Mouse (Mus musculus) intestine, embryonic 15.5 days (tissue): Measurements from ENCODE around the gene Mc1r. TPM values are rescaled to one million over a fixed set of nuclear protein-coding genes. Genes with fewer than 3 reads are reported as not detected.
"Not testable (repeated sequence)": the region's sequence is repeated elsewhere in the genome, so short reads cannot be mapped to it uniquely, and the experiment has no call there.

Source experiments
- ATAC-seq: fragments of 200-750 bp; cut with Nextera tagmentation; 2 replicates; pipeline ENCODE4 v1.8.0; 2017; ENCODE audit warnings: moderate TSS enrichment, moderate library complexity
- H3K27ac ChIP-seq: fragments of 300-500 bp; sonication (generic); 2 replicates; pipeline ENCODE4 v1.5.1; 2015; ENCODE audit warnings: mild to moderate bottlenecking, inconsistent platforms
- H3K27me3 ChIP-seq: fragments of 300-500 bp; sonication (generic); replicated peaks from 2 replicates; pipeline ENCODE4 v1.6.1; 2015; ENCODE audit warnings: inconsistent platforms
- H3K36me3 ChIP-seq: fragments of 300-500 bp; sonication (generic); 2 replicates; pipeline ENCODE4 v1.6.1; 2015; ENCODE audit warnings: inconsistent platforms
- H3K4me1 ChIP-seq: fragments of 300-500 bp; sonication (generic); replicated peaks from 2 replicates; pipeline ENCODE4 v1.6.1; 2015; ENCODE audit warnings: inconsistent platforms
- H3K4me2 ChIP-seq: fragments of 300-500 bp; sonication (generic); replicated peaks from 2 replicates; pipeline ENCODE4 v1.6.1; 2015; ENCODE audit warnings: mild to moderate bottlenecking, inconsistent platforms
- H3K4me3 ChIP-seq: fragments of 300-500 bp; sonication (generic); replicated peaks from 2 replicates; pipeline ENCODE4 v1.5.1; 2015; ENCODE audit warnings: inconsistent platforms
- H3K9ac ChIP-seq: fragments of 300-500 bp; sonication (generic); 2 replicates; pipeline ENCODE4 v1.6.1; 2015; ENCODE audit warnings: inconsistent platforms
- H3K9me3 ChIP-seq: fragments of 300-500 bp; sonication (generic); 2 replicates; pipeline ENCODE4 v1.6.1; 2016; ENCODE audit warnings: inconsistent platforms
- whole genome bisulfite sequencing: fragments of 180-500 bp; shearing (Covaris S2); methylation state at CpG from one replicate; pipeline ENCODE4 v1.1.7; 2015; 5-methylcytosine and 5-hydroxymethylcytosine counted together
- polyA plus RNA-seq: library from polyadenylated mRNA; unstranded; fragments of >200 nt; fragmentation: Nextera tagmentation; extraction: Ambion mirVana; gene quantifications from 2 replicates; pipeline ENCODE4 v1.2.1, GENCODE M21; 2015

Gene Mc1r
- polyA plus RNA-seq, 1 experiment from 2014 or later = 0.04 TPM

DNA sequence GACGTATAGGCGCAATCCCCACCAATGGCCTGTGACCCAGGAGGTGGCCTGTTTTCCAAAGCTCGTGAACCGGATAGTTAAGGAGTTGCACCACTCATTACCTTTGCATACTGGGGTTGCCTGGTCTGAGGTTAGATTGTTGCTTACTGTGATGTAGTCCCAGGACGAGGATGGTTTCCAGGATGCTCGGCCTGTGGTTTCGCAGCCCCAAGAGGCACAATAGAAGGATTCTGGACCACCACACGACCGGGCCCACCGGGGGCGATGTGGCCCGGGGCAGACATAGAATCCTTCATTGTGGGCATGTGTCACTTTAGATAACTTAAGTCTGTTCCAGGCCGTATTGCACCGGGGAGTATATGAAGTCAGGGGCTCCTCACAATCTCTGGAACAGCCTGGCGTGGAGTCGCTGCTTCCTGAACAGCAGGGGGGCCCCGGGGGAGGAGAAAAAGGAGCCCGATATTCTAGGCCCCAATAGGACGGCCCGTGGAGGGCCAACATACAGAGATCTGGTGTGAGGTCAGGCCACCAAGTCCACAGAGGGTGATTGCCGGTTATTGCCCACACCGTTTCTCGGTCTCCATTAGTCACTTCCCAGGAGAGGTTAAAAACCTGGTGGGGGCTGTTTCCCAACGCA, 20.9 kb downstream of the Mc1r start:
- ATAC-seq = no peak
- H3K9me3 ChIP-seq = peaks cover 18% of the 10 kb centered on the region; the same call in 1 of the 2 replicates
- H3K27me3 ChIP-seq = no peaks in the 10 kb centered on the region
- 96% methylated on average over 24 of the region's 24 CpGs for WGBS
- H3K27ac ChIP-seq = no peak overlapping the region
- no peaks in the 10 kb centered on the region for H3K36me3 ChIP-seq
- no peak overlapping the region for H3K4me2 ChIP-seq
- no peaks in the 10 kb centered on the region for H3K4me1 ChIP-seq
- H3K4me3 ChIP-seq = no peak overlapping the region
- no peak overlapping the region for H3K9ac ChIP-seq

DNA sequence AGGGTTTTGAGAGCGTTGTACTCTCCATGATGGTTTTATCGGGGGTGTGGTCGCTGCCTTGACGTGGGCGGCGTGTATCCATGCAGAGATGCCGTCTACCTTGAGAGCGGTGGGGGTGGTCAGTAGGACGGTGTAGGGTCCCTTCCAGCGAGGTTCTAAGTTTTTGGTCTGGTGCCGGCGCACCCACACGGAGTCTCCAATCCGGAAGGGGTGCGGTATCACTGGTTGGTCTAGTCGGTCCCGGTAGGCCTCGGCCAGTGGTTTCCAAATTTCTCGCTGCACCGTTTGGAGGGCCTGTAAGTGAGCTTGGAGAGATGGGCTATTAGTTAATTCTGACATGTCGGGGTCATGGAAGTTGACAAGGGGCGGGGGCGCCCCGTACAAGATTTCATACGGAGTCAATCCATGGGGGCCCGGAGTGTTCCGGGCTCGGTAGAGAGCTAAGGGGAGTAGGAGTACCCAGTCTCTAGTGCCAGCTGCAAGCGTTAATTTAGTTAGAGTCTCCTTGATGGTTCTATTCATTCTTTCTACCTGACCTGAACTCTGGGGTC, 21.5 kb downstream of the Mc1r start:
- no peak for ATAC-seq
- Histone ChIP-seq H3K4me3 (no peak overlapping the region), H3K4me1 (no peaks in the 10 kb centered on the region), H3K9ac (no peak overlapping the region), H3K9me3 (peaks cover 18% of the 10 kb centered on the region; the same call in 1 of the 2 replicates), H3K27ac (no peak overlapping the region), H3K36me3 (no peaks in the 10 kb centered on the region), H3K4me2 (no peak overlapping the region), H3K27me3 (no peaks in the 10 kb centered on the region)
- WGBS = 97% methylated on average over 29 of the region's 29 CpGs

DNA sequence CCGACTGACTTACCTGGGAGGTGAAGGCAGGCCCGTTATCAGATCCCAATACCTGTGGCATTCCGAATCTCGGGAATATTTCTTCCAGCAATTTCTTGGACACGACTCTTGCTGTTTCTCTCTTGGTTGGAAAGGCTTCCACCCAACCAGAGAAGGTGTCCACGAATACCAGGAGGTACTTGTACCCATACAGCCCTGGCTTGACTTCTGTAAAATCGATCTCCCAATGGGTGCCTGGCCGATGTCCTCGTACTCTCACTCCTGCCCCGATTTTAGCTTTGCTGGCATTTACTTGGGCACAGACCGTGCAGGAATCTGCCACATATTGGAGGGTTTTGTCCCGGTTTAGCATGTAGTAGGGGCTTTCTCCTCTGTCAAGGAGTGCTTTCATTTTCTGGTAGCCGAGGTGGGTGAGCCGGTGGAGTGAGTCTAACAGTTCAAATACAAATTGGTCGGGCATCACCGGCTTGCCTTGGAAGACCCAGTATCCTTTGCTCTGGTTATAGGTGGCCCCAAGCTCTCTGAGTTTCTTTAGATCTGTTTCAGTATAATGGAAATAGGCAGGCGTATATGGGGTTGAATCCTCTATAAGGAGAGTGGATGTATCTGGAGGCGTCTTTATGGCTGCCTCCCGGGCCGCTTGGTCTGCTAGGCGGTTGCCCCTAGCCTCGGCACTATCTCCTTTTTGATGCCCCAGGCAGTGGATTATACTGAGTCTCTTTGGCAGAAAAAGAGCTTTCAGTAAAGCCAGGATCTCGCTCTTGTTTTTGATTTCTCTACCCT, 22.2 kb downstream of the Mc1r start:
- 94% methylated on average over 23 of the region's 23 CpGs for WGBS
- H3K4me3 ChIP-seq = no peak overlapping the region
- no peak for ATAC-seq
- no peaks in the 10 kb centered on the region for H3K27me3 ChIP-seq
- peaks cover 18% of the 10 kb centered on the region; the same call in 1 of the 2 replicates for H3K9me3 ChIP-seq
- H3K4me1 ChIP-seq = no peaks in the 10 kb centered on the region
- H3K27ac ChIP-seq = no peak overlapping the region
- H3K36me3 ChIP-seq = no peaks in the 10 kb centered on the region
- no peak overlapping the region for H3K4me2 ChIP-seq
- no peak overlapping the region for H3K9ac ChIP-seq

DNA sequence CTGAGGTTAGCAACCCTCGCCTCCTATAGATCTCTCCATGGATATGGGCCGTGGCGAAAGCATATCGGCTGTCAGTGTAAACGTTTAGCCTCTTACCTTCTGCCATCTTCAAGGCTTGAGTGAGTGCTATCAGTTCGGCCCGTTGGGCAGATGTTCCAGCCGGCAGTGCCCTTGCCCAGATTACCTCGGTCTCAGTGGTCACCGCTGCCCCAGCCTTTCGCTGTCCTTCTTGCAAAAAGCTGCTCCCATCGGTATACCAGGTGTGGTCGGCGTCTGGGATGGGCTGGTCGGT, 22.8 kb downstream of the Mc1r start:
- not testable (repeated sequence) for H3K4me2 ChIP-seq, ATAC-seq, H3K27ac ChIP-seq, H3K27me3 ChIP-seq, H3K4me3 ChIP-seq, H3K9ac ChIP-seq, H3K36me3 ChIP-seq, H3K4me1 ChIP-seq
- WGBS = 98% methylated on average over 15 of the region's 15 CpGs
- H3K9me3 ChIP-seq = peaks cover 18% of the 10 kb centered on the region; the same call in 1 of the 2 replicates

DNA sequence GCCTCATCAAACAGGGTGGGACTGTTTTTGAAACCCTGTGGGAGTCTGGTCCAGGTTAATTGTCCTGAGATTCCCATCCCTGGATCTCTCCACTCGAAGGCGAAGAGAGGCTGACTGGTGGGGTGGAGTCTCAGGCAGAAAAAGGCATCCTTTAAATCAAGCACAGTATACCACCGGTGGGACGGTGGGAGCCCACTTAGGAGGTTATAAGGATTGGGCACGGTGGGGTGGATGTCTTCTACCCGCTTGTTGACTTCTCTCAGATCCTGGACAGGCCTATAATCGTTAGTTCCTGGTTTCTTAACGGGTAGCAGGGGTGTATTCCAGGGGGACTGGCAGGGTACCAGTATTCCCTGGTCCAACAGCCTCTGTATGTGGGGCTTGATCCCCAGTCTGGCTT, 24.0 kb downstream of the Mc1r start:
- not testable (repeated sequence) for H3K27me3 ChIP-seq, ATAC-seq, H3K4me3 ChIP-seq, H3K36me3 ChIP-seq, H3K9ac ChIP-seq, H3K4me1 ChIP-seq, H3K4me2 ChIP-seq, H3K27ac ChIP-seq
- 94% methylated on average over 8 of the region's 8 CpGs for WGBS
- H3K9me3 ChIP-seq = peaks cover 18% of the 10 kb centered on the region; the same call in 1 of the 2 replicates

DNA sequence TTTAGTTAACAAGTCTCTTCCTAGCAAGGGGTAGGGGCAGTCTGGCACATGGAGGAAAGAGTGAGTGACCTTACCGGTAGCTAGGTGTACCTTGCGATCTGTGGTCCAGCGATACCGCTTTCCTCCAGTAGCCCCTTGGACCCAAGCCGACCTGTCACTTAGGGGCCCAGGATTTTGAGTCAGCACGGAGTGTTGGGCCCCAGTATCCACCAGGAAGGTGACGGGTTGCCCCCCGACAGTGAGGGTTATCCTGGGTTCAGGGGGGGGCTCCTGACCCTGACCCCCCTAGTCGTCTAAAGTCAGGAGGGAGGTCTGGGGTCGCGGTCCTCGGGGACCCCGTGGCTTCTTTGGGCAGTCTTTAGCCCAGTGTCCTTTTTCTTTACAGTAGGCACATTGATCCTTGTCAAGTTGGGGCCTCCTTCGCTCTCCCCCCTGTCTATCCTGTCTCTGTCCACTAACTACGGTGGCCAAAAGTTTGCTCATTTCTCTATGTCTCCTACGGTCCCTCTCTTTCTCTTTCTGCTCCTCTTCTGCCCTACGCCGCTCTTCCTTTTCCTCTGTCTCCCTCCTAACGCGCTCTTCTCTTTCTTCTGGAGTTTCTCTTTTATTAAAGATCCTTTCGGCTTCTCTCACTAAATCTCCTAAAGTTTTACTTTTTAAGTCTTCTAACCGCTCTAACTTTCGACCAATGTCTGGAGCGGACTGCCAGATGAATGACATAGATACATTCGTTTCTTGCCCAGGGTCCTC, 24.9 kb downstream of the Mc1r start:
- Histone ChIP-seq H3K4me3 (no peak overlapping the region), H3K27ac (no peak overlapping the region), H3K4me2 (no peak overlapping the region), H3K36me3 (no peaks in the 10 kb centered on the region), H3K9me3 (peaks cover 17% of the 10 kb centered on the region; the same call in 1 of the 2 replicates), H3K4me1 (no peaks in the 10 kb centered on the region), H3K9ac (no peak overlapping the region), H3K27me3 (no peaks in the 10 kb centered on the region)
- WGBS = 96% methylated on average over 25 of the region's 25 CpGs
- ATAC-seq = no peak

DNA sequence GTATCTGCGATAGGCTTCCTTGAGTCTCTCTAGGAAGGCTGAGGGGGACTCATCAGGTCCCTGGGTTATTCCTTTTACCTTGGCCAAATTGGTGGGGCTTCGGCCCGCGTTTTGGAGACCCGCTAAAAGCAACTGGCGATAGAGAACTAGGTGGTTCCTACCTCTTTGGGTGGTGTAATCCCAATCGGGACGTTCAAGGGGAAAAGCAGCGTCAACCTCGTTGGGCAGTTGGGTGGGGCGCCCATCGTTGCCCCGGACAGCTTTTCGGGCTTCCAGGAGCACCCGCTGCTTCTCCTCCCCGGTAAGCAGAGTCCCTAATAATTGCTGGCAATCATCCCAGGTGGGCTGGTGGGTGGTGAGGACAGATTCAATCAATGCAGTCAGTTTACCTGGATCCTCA, 25.5 kb downstream of the Mc1r start:
- no peak for ATAC-seq
- H3K9me3 ChIP-seq = peaks cover 11% of the 10 kb centered on the region; the same call in 1 of the 2 replicates
- WGBS = 94% methylated on average over 16 of the region's 16 CpGs
- no peaks in the 10 kb centered on the region for H3K27me3 ChIP-seq
- no peaks in the 10 kb centered on the region for H3K36me3 ChIP-seq
- no peak overlapping the region for H3K27ac ChIP-seq
- H3K9ac ChIP-seq = no peak overlapping the region
- H3K4me1 ChIP-seq = no peaks in the 10 kb centered on the region
- no peak overlapping the region for H3K4me3 ChIP-seq
- no peak overlapping the region for H3K4me2 ChIP-seq

DNA sequence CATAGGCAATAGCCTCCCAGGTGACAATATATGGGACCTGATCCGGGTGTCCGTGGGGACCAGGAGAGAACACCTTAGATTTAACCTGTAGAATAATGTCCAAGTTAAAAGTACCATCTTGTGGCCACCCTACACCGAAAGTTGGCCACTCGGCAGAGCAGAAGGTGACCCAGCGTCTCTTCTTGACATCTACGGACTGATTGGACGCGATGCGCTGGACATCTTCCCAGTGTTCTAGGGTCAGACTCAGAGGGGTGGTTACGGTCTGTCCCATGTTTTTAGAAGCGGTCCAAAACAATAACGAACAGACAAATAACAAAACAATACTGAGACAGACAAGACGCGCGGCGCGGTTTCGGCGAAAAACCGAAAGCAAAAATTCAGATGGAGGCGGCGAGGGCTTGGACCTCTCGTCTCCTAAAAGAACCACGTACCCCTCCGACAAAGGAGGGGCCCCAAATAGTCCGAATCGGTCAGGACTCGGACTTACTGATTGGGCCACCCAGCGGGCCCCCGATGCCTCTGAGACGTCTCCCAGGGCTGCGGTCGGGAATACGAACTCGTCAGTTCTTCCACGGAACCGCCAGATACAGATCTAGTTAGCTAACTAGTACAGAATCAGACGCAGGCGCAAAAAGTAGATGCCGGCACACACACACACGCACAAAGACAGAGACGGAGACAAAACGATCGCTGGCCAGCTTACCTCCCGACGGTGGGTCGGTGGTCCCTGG, 26.5 kb downstream of the Mc1r start:
- H3K27ac ChIP-seq, H3K36me3 ChIP-seq, H3K9ac ChIP-seq, H3K4me1 ChIP-seq, H3K4me3 ChIP-seq, H3K9me3 ChIP-seq, ATAC-seq, H3K4me2 ChIP-seq, H3K27me3 ChIP-seq: not testable (repeated sequence)
- 97% methylated on average over 47 of the region's 47 CpGs for WGBS

DNA sequence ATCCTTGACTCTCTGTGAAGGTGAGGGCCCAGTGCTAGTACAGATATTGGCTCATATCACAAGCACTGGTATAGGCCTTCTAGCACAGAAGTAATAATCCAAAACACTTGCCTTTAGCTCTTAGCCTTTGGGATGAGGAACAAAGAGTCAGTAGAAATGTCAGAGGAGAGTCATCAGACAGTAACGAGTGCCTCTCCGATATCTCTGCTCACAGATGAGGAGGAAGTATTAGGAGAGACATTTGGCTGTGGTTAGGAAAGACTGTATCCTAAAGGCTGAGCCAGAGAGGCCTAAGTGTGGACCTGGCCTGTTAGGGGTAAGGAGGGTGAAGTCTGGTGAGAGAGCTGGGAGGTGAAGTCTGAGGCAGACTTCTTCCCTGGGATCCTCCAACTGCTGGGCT, 34.9 kb downstream of the Mc1r start:
- ATAC-seq = no peak
- WGBS = 97% methylated on average over 2 of the region's 2 CpGs
- H3K27ac ChIP-seq = no peak overlapping the region

DNA sequence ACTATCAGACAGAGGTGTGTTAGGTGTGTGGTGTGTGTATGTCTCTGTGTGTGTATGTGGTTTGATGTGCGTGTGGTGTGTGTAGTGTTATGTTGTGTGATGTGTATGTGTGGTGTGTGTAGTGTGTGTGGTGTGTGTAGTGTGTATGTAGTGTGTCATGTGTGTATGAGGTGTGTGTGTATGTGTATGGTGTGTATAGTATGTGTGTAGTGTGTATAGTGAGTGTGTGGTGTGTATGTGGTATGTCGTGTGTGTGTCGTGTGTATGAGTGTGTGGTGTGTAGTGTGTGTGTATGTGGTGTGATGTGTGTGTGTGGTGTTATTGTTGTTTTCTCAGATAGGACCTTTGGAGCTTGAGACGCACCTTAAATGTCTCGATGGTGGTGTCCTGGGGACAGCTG, 35.4 kb downstream of the Mc1r start:
- no peak; the same call in 1 of the 2 replicates for ATAC-seq
- Histone ChIP-seq H3K36me3 (no peaks in the 10 kb centered on the region), H3K9ac (no peak overlapping the region), H3K4me1 (peaks cover 7% of the 10 kb centered on the region; the same call in 1 of the 2 replicates), H3K9me3 (no peaks in the 10 kb centered on the region), H3K4me2 (peak overlapping the region; percentile 83), H3K27ac (no peak overlapping the region), H3K4me3 (peak overlapping the region; percentile 75), H3K27me3 (no peaks in the 10 kb centered on the region)
- WGBS = 82% methylated on average over 5 of the region's 5 CpGs

More for the DNA sequence above, 34.9 kb downstream of the Mc1r start:
- Histone ChIP-seq H3K4me2 (no peak overlapping the region), H3K9ac (no peak overlapping the region), H3K9me3 (no peaks in the 10 kb centered on the region), H3K4me1 (peaks cover 7% of the 10 kb centered on the region; the same call in 1 of the 2 replicates), H3K27me3 (no peaks in the 10 kb centered on the region), H3K36me3 (no peaks in the 10 kb centered on the region), H3K4me3 (no peak overlapping the region)

DNA sequence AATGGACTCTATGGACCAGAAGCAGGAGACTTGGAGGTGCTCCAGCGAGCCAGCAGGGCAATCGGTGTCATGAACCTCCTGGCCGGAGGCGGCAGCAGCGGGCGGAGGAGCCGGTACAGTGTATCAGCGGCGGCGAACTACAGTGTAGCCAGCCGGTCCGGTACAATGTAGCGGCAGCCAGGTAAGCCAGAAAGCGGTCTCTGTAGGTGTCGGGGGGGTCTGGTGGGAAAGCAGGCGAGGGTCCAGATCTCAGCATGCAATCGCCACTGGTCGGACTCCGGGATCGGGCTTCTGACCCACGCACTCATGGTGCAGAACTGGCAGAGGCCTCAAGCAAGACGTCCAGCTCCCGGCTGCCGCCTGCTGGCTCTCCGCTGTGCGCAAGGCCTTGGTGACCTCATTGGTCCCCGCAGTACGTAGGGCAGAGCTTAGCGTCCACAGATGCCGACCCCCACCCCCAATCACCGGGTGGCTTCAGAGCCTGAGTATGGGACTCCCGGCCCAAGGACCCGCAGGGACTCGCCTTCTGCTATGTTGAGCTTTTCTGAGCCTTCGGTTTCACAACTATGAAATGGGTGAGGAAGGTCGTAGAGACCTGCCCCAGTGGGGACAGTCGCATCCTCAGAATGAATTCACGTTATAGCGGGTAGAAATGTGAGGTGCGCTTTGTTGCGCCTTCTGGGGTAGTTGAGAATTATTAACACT, 36.1 kb downstream of the Mc1r start:
- Histone ChIP-seq H3K4me2 (peak overlapping the region; percentile 83), H3K9me3 (no peaks in the 10 kb centered on the region), H3K4me3 (peak overlapping the region; percentile 75), H3K9ac (peak overlapping the region; percentile 92), H3K36me3 (no peaks in the 10 kb centered on the region), H3K27me3 (no peaks in the 10 kb centered on the region), H3K4me1 (peaks cover 7% of the 10 kb centered on the region; the same call in 1 of the 2 replicates), H3K27ac (peak overlapping the region; percentile 81)
- peak; percentile 98 for ATAC-seq
- WGBS = under 1% methylated on average over 41 of the region's 41 CpGs
